Mouse (Mus musculus) gastrocnemius, adult 8-10 months (tissue): Measurements from ENCODE around the gene Hid1. TPM values are rescaled to one million over a fixed set of nuclear protein-coding genes. Genes with fewer than 3 reads are reported as not detected.

Source experiments
- DNase-seq, 2 experiments: peaks; one replicate each; pipeline ENCODE4 v3.0.0; 2022; ENCODE audit warnings: low spot score in 2 of 2
- total RNA-seq, 4 experiments: library from RNA; stranded (reverse); gene quantifications; 2 replicates each; pipeline ENCODE4 v1.2.4; 2022

Hid1 gene
- total RNA-seq, 4 experiments from 2014 or later: 0.68 to 2.7 (median 1.2) TPM

DNA sequence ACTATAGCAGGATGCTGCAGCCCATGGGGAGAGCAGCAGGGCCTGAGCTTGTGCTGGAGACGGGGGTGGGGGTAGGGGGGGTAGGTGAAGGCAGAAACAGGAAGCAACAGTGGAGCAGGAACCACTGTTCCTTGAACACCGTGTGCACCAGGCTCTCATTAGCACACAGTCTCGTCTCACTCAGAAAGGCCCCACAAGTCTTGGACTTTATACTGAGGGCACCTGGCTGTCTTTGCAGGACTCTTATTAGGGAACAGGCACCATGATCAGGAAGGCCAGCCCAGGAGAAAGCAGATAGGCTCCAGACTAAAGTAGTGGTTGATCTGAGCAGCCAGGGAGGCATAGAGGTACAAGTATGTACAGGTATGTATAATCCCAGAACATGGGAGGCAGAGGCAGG, 30.2 kb downstream of the Hid1 start:
- no peak for DNase-seq

DNA sequence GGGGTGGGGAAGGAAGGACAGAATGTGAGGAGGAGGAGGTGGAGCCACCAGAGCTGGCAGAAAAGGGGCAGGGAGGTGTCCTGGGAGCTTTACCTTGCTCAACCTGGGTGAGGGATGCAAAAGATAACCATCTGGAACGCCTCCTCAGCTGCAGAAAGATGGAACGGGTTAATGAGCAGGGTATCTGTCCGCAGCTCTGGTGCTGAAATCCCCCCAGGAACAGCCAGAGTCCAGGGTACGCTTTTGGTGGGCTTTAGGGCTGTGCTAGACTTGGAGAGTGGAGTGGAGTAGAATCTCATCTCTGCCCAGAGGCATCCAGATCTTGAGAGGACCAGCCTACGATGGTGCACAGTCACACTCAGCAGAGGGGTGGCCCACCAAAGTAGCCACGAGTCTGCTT, 31.4 kb downstream of the Hid1 start:
- DNase-seq: no peak

DNA sequence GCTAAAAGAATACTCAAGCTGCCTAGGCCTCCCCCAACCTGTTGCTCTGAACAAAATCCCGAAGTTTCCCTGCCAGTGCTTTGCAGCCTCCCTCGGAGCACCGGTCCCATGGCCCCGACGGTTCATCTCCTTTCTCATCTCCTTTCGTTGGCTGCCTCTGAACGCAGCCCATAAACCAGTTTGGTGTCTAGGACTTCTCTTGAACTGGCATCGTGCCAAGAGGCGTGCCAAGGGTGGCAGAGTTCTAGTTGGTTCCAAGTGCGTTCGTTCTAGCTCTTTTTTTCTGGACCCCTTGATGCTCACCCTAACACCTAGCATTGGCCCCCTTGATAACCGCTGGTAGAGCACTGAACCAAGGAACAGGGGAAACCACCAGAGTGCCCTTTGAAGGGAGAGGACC, 32.3 kb downstream of the Hid1 start:
- DNase-seq: no peak

DNA sequence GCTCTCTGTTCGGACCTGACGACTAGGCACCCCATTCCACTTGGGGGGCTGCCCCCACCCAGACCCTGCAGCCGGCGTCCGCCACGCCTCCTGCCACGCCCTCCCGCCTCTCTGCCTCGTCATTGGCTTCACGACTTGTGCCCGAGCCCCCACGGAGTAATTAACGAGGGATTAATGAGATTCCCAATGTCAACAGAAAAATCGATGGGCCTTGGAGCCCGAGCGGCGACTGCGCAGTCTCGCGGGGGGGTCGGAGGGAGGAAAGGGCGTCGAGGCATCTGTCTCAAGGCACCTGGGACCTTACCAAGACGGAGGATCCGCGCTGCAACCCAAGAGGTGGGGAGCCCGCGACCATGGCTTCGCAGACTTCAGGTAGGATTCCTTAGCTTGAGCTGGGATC, 33.0 kb downstream of the Hid1 start, which contains the start of gene Otop3:
Gene Otop3 (plus strand): TSS at position 201 of the 400 bp plus-strand sequence.
- no peak for DNase-seq

DNA sequence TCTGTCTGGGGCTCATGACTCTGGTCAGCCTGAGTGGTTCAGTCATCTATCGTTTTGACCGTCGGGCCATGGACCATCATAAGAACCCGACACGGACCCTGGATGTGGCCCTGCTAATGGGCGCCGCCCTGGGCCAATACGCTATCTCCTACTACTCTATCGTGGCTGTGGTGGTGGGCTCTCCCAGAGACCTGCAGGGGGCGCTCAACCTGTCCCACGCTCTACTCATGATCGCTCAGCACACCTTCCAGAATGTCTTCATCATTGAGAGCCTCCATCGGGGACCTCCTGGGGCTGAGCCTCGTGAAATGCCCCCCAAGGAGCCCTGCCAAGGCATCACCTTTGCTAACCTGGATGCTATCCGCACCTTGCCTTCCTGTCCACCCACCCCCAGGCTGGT, 38.2 kb downstream of the Hid1 start:
- no peak for DNase-seq

DNA sequence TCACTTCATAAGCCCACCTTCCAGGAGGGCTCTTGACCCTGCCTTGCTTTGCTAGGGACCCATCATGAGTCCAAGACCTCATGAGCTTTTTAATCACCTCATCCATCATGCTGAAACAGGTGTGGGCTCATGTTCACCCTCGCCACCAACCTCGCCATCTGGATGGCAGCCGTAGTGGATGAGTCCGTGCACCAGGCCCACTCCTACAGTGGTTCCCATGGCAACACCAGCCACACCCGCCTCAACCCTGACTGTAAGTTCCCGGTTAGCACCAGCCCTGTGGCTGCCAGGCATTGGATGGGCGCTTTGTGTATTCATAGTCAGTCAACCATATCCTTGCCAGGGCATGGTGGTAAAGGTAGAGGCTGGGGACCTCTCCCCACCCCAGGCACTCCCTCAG, 40.8 kb downstream of the Hid1 start:
- DNase-seq: no peak

DNA sequence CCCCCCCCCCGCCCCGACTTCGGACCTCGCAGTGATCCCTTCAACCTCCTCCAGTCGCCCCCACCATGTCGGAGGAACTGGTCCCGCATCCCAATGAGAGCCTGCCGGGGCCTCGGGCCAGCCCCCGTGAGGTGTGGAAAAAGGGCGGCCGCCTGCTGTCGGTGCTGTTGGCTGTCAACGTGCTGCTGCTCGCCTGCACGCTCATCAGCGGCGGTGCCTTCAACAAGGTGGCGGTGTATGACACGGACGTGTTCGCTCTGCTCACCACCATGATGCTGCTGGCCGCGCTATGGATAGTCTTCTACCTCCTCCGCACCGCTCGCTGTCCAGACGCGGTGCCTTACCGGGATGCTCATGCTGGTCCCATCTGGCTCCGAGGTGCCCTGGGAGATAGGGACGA, 44.2 kb downstream of the Hid1 start:
- no peak for DNase-seq

DNA sequence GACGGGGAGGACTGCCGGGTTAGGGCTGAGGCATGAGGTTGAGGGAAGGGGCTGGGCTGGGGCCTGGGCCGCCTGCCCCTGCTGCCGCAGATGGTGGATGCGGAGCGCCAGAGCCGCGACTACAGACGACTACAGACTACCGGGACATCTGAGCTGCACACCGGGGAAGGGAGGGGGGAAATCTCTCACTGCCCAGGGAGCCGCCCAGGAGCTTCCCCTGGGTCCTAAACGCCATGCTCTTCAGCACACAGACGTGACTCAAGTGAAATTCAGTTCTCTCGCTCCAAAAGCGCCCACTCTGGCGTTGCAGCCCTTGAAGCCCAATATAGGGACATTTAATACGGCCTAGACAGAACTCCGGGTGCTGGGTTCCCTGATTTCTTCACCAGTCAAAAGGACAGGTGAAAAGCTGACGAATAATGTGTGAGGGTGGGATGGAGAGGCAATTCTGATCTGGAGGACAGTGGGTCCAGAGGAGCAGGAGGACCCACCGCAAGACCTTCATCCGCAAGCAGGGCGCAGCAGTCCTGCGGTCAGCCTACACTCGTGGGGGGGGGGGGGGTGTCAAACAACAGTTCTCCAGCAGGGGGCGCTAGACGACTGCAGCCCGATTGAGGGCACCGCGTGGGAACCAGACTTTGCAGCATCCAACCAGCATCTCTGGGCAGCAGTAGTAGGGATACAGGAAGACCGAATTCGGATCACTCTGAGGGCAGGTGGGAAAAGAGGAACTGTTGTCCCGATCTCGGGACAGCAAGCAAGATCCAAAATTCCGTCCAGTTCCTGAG, 45.5 kb downstream of the Hid1 start, which contains the start of gene Ush1g:
Gene Ush1g (minus strand): TSS at position 136 of the 788 bp plus-strand sequence.
- no peak for DNase-seq

DNA sequence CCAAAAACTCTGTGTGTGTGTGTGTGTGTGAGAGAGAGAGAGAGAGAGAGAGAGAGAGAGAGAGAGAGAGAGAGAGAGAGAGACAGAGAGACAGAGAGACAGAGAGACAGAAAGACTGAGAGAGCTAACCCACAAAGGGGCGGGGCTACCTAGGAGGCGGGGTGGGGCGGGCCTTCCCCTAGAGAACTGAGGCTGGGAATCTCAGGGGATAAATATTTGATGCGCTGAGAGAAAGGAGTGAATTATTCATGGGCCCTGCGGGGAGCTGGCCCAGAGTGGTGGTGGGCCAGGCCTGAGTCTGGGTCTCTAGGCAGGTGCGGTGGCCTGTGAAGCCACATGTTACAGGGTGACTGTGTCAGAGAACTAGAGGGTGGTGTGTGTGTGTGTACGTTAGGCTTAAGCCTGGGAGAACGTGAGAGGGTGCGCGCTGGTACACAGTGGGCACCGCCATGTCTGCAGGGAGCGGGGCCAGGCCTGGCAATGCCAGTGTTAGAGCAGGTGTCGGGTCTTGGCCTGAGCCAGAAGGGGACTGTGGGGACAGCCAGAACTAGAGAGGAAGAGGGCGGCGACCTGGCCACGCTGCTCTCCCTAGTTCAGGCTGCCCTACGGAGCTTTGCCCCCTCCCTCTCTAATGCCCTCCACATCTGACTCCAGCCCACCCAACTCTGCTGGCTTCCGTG, 47.7 kb downstream of the Hid1 start:
- DNase-seq: peak; percentile 20 to 46

DNA sequence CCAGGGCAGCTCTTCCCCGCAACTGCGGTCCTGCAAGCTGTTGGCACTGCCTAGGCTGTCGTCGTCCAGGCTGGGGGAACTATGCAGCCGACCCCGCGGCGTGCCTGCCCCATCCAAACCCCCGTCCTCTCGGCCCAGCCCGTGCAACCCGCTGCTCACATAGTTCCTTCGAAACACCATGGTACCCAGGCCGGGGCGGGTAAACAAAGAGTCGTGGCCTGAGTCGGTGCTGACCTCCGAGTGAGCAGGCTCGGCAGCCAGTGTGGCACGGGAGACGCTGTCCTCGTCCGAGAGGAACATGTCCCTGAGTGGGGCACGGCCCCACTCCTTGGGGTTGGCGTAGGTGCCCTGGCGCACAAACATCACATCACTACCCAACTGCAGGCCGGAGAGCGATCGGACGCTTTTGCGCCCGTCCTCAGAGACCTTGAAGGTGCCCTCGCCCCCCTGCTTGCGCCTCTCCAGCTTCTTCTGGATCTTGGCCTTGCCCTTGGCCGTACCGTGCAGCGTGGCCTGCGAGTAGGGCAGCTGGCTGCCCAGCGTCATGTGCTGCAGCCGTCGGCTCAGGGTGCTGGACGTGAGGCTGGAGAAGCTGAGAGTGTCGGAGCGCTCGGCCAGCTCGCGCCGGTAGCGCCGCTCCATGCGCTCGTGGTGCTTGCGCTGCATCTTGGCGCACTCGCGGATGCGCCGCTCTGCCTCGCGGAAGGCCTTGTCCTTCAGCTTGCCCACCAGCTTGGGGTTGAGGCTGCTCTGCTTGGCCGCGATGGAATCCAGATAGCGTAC, 49.1 kb downstream of the Hid1 start:
- no peak for DNase-seq

DNA sequence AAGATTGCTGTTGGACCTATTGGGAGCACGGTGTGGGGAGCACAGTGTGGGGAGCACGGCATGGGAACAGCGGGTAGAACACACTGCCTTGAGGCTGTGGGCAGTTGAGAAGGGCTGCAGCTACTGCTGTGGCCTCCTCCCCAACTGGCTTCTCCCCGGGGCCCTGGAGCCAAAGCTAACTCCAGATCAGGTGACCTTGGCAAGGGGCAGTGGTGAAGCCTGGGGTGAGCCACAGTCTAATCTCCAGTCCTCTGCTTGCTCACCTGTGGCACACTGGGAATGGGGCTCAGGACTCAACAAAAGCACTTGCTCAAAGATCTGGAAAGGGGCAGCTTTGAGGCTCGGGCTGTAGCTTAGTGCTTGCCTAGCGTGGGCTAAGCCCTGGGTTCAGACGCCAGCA, 50.4 kb downstream of the Hid1 start:
- no peak for DNase-seq

DNA sequence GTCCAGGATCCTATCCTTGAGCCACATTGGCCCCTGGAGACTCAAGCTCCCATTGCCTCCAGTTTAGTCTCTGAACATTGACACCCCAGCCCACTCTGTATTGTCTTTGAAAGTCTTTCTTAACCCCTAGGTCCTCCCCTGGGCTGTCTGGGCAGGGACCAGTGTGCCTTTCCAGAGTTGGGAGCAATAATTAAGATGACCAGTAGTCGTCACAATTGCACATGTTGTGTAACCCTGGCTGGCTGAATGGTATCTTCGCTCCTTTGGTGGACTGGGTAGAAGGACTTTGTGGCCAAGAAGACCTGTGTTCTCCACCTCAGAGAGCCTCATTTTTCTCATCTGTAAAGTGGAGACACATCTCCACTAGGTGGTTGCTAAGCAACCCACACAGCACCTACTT, 53.3 kb downstream of the Hid1 start:
- DNase-seq: no peak

DNA sequence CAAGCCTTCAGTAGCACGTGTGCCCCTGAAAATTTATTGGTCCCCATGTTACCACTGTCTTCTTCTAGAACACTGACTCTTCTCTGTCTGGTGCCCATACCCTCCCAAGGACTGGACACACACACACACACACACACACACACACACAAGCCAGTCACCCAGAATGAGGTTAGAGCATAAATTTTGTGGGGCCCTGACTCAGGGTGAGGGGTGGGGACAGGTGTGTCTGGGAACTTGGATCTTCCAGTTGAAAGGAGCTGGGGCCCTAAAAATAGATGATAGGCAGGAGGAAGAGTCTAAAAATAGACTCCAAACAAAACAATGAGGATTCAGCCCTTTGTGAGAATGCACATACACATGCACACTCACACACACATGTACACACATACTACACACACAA, 58.8 kb downstream of the Hid1 start:
- no peak for DNase-seq

DNA sequence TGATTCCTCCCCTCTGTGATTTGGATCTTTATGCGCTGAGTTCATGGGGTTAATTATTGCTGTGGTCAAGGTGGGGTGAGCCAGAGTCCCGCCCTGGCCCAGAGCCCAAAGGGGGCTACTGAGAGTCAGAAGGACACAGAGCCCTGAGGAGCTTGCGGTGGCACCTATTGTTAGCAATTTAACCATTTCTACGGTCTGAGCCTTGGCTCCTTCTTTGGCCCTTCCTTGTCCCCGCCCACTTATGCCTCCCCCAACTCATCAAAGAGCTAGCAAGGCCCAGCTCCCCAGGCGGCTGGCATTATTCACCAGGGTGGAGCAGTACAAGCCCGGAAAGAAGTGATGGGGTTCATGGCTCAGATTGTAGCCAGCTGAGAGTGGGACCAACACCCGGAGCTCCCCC, 60.7 kb downstream of the Hid1 start, which contains the start of gene Otop2:
Gene Otop2 (plus strand): TSS at position 301 of the 400 bp plus-strand sequence.
- no peak for DNase-seq

DNA sequence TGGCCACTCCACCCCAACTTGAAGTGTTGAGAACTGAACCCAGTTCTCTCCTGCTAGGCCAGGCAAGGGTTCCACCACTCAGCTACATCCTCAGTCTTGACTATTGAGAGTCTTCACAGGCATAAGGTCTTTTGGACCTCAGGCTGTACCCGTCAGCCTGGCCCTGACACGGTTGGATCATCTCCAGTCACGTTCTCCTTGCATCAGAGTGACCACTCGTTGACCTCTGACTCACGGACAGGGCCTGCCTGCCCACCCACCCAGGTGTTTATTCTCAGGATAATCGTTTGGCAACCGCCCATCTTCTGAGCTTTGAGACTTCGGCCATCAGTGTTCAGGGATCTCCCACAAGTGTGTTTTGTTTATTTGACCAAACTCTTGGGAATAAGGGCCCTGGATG, 64.4 kb downstream of the Hid1 start:
- no peak for DNase-seq

DNA sequence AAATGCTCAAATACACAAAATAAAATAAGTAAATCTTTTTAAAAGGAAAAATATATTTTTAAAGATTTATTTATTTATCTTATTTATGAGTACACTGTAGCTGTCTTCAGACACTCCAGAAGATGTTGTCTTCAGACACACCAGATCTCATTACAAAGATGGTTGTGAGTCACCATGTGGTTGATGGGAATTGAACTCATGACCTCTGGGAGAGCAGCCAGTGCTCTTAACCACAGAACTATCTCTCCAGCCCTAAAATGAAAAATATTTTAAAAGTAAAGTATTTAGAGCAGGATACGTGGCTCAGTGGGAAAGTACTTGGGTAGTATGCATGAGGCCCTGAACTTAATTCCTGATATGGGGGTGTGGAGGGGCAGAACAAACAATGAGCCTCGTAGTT, 66.2 kb downstream of the Hid1 start:
- no peak for DNase-seq

DNA sequence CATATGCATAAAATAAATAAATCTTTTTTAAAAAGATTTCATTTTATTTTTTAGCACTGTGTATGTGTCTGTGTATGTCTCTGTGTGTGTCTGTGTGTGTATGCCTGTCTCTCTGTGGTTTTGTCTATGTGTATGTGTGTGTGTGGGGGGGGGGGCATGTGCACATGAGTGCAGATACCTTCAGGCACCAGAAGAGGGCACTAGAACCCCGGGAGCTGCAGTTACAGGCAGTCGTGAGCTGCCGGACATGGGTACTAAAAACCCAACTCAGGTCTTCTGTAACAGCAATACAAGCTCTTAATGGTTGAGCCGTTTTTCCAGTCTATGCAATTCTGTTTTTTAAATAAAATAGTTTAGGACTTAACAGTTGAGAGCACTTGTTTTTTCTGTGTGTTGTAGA, 66.8 kb downstream of the Hid1 start:
- DNase-seq: no peak

DNA sequence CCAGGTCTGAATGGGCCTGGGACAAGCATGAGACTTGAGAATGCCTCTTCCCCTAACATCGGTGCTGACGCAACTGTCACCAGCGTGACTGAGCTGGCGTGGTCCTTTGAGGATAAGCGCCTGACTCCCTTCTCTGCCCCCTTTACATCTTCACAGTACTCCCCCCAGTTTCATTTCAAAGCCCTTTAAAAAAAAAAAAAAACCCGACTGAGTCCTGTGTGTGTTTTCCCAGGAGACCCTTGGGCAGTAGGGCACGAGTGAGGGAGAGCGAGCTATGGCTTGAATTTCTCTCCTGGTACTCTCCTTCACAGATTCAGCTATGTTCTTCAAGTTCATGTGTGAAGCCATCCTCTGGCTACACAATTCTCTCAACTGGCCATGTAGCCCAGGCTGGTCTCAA, 69.4 kb downstream of the Hid1 start:
- no peak for DNase-seq
